Mouse (Mus musculus): Measurements from ENCODE around the gene Arx. TPM values are rescaled to one million over a fixed set of nuclear protein-coding genes. Genes with fewer than 3 reads are reported as not detected.

Gene Arx
- 0.39 and 0.74 TPM in 2 replicates for polyA plus RNA-seq (2015; fragmentation: Nextera tagmentation; extraction: Ambion mirVana)

DNA sequence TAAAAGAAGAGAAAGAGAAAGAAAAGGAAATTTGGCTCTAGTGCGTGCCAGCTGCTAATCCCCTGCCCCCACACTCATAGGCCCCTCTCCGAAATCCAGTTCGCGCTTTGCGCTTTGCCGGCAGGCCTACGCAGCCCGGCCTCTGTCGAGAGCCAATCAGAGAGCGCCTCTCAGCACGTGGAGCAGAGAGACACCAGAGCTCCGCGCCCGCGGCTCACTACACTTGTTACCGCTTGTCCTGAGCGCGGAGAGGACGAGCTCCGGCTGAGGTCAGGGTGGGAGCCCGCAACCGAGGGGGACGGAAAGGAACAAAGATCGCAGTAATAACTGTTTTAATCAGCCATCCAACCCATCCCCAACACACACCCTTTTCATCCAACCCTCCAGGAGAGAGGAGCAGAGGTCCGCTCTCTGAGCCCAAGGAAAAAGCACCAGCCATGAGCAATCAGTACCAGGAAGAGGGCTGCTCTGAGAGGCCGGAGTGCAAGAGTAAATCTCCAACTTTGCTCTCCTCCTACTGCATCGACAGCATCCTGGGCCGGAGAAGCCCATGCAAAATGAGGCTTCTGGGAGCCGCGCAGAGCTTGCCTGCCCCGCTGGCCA, at the start of gene Arx:
Arx (plus strand) TSS at position 155 of the 603 bp plus-strand sequence.

